Mouse (Mus musculus): ENCODE results near the gene Ffar2. TPM values are rescaled to one million over a fixed set of nuclear protein-coding genes. Genes with fewer than 3 reads are reported as not detected.

The Ffar2 gene
- polyA plus RNA-seq, 1 experiment from 2014 or later = 0.08 TPM

DNA sequence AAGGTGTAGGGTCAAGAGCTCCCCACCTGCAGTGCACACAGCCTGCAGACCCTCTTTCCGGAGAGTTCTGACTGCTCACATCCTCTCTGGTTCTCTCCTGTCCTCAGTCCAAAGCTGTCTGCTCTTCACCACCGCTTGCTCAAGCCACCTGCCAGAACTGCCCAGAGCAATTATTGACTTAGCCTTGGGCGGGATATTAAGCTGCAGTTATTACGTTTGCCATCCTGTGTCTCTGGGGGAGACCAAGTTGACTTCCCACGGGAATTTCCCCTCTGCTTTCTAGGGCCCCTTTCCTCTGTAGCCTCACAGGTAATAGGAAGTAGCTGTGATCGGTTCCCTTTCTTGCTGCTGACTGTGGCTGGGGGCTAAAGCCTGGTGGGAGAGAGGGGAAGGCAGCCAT lies 3.4 kb downstream of the Ffar2 start:
- Histone ChIP-seq H3K27me3 (replicated peaks) (no peaks in the 10 kb centered on the region), H3K4me1 (no peaks in the 10 kb centered on the region), H3K9me3 (no peaks in the 10 kb centered on the region), H3K36me3 (no peaks in the 10 kb centered on the region), H3K9ac (no peak overlapping the region), H3K4me3 (no peak overlapping the region), H3K27ac (no peak overlapping the region), H3K4me2 (replicated peaks) (no peak overlapping the region)
- ATAC-seq (ENCODE audit: low FRiP score, low read depth) = no peak
- WGBS = 75% methylated on average over 6 of the region's 6 CpGs

DNA sequence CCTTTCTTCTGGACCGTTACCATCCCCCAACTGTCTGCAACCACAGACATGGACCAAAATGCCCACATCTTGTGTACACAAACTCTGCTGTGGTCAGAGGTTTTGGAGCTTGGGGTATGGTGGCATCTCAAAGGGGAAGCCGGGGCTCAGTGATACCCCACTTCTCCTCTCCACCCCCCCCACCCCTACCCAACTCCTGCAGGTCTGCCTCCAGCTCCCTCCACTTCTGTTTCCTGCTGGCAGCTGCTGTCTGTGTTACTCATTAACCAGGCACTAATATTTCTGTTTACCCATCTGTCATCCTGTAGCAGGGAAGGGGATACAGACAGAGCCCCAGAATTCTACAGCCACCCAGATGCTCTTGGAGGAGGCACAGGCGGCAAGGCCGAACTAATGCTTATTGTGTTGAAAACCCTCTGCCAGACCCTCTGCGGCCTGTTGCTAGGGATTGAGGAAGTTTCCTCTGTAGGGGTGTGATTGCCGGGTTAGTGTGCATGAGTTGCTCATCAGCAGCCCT lies 11.2 kb downstream of the Ffar2 start:
- H3K4me1 ChIP-seq = no peaks in the 10 kb centered on the region
- no peak overlapping the region for H3K27ac ChIP-seq
- no peak overlapping the region for H3K4me2 ChIP-seq (replicated peaks)
- H3K4me3 ChIP-seq = no peak overlapping the region
- no peak for ATAC-seq (ENCODE audit: low FRiP score, low read depth)
- WGBS = 57% methylated on average over 6 of the region's 6 CpGs
- H3K27me3 ChIP-seq (replicated peaks) = no peaks in the 10 kb centered on the region
- H3K36me3 ChIP-seq = no peaks in the 10 kb centered on the region
- H3K9ac ChIP-seq = no peak overlapping the region
- H3K9me3 ChIP-seq = peaks cover 4% of the 10 kb centered on the region; the same call in 1 of the 2 replicates

DNA sequence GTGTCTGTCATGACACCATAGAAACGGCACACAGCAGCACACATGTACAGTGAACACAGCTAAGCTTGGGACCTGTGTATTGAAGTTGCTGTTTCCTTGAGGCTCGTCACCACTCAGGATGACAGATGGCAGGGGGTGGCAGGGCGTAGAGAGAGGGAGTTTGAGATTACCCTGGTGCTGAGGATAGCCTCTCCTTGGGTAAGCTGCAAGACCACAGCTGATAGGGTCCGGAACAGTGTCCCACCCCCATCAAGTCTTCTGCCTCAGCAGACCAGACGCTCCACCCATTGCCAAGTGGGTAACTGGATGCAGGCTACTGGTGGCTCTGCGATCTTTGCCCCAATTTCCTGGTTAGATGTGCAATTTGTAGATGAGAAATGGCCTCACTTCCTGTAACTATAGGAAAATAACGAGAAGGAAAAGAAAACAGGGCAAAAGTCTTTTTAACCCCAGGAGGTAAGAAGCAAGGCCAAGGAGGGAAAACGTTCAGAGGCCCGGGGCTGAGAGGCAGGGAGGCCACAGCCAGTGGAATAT lies 11.8 kb downstream of the Ffar2 start:
- Histone ChIP-seq H3K4me3 (no peak overlapping the region), H3K27ac (no peak overlapping the region), H3K4me1 (no peaks in the 10 kb centered on the region), H3K27me3 (replicated peaks) (no peaks in the 10 kb centered on the region), H3K36me3 (no peaks in the 10 kb centered on the region), H3K9ac (no peak overlapping the region), H3K9me3 (peaks cover 4% of the 10 kb centered on the region; the same call in 1 of the 2 replicates), H3K4me2 (replicated peaks) (no peak overlapping the region)
- ATAC-seq (ENCODE audit: low FRiP score, low read depth) = no peak
- 66% methylated on average over 9 of the region's 9 CpGs for WGBS

DNA sequence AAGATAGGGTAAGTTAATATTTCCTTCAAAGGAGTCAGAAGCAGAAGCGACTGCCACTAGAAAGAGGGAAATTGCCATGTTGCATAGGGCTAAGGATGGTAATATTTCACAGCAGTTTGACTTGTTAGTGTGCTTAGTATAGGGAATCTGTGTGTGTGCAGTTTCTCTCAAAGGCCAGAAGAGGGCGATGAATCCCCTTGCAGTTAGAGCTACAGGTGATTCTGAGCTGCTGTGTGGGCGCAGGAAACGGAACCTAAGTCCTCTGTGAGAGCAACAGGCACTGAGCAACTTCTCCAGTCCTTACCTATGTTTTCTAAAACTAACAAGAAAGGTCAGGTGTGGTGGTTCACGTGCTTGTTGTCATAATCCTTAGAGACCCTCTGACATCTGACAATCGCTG lies 13.3 kb downstream of the Ffar2 start:
- no peak overlapping the region for H3K4me3 ChIP-seq
- H3K27ac ChIP-seq = no peak overlapping the region
- no peaks in the 10 kb centered on the region for H3K4me1 ChIP-seq
- ATAC-seq (ENCODE audit: low FRiP score, low read depth) = no peak
- H3K27me3 ChIP-seq (replicated peaks) = no peaks in the 10 kb centered on the region
- peaks cover 4% of the 10 kb centered on the region; the same call in 1 of the 2 replicates for H3K9me3 ChIP-seq
- WGBS = 58% methylated on average over 6 of the region's 6 CpGs
- no peak overlapping the region for H3K4me2 ChIP-seq (replicated peaks)
- H3K9ac ChIP-seq = no peak overlapping the region
- no peaks in the 10 kb centered on the region for H3K36me3 ChIP-seq

DNA sequence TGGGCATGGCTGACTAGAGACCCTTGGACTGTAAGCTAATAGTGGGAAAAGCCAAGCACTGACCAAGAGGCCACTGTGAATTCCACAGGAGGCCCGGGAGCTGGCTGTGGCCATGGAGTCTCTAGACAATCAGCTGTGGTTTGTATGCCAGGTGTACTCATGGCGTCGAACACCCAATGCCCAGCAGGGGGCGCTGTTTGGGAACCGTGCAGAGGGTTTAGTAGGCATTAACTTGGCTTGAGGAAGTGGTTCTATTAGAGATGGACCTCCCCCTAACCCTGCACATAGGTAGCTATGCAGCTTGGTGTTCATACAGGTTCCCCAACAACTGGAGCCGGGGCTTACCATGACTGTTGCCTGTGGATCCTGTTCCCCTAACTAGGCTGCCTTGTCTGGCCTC lies 17.7 kb downstream of the Ffar2 start:
- no peaks in the 10 kb centered on the region for H3K4me1 ChIP-seq
- H3K4me2 ChIP-seq (replicated peaks) = no peak overlapping the region
- H3K36me3 ChIP-seq = no peaks in the 10 kb centered on the region
- no peak overlapping the region for H3K27ac ChIP-seq
- no peak overlapping the region for H3K4me3 ChIP-seq
- no peak for ATAC-seq (ENCODE audit: low FRiP score, low read depth)
- H3K9me3 ChIP-seq = peaks cover 10% of the 10 kb centered on the region; the same call in 1 of the 2 replicates
- 46% methylated on average over 6 of the region's 6 CpGs for WGBS
- no peak overlapping the region for H3K9ac ChIP-seq
- H3K27me3 ChIP-seq (replicated peaks) = no peaks in the 10 kb centered on the region

DNA sequence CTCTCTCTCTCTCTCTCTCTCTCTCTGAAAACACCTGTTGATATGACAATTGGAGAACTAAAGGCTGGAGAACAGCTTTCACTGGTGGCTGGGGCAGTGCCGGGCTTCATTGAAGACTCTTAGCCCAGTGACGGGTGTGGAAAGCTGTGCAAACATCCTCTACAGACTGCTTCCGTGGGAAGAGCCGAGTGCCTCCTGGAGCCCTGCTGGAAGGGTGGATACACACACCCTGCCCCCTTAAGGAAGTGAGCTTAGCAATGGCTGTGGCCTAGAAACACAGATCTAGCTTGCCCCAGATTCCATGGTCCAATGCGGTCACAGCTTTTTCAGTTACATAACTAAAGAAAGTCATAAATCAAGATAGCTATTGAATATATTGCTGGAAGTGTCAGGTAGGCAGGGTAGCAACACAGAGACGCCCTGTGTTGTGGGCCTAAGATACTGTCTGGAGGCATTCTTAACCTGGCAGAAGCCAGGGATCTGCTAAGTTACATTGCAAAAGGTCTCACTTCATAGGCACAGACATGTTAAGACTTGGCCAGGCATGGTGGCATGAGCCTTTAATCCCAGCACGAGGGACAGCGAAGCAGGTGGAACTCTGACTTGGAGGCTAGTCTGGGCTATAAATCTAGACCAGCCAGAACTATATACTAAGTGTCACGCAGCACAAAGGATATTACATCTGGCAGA lies 19.4 kb downstream of the Ffar2 start:
- no peak overlapping the region for H3K27ac ChIP-seq
- WGBS = 85% methylated on average over 9 of the region's 9 CpGs
- no peak for ATAC-seq (ENCODE audit: low FRiP score, low read depth)

GRCm38 (mm10) chr7:30803256-30803655 lies 20.3 kb downstream of the Ffar2 start:
- Histone ChIP-seq H3K9ac (no peak overlapping the region), H3K4me3 (no peak overlapping the region), H3K4me1 (no peaks in the 10 kb centered on the region), H3K27ac (no peak overlapping the region), H3K9me3 (peaks cover 14% of the 10 kb centered on the region; the same call in 1 of the 2 replicates), H3K4me2 (replicated peaks) (no peak overlapping the region), H3K36me3 (no peaks in the 10 kb centered on the region), H3K27me3 (replicated peaks) (no peaks in the 10 kb centered on the region)
- ATAC-seq (ENCODE audit: low FRiP score, low read depth) = no peak
- WGBS = 94% methylated on average over 3 of the region's 3 CpGs

More for the DNA sequence above, 19.4 kb downstream of the Ffar2 start:
- H3K27me3 ChIP-seq (replicated peaks) = no peaks in the 10 kb centered on the region
- H3K9me3 ChIP-seq = peaks cover 14% of the 10 kb centered on the region; the same call in 1 of the 2 replicates
- no peak overlapping the region for H3K9ac ChIP-seq
- no peak overlapping the region for H3K4me3 ChIP-seq
- H3K4me2 ChIP-seq (replicated peaks) = no peak overlapping the region
- H3K4me1 ChIP-seq = no peaks in the 10 kb centered on the region
- no peaks in the 10 kb centered on the region for H3K36me3 ChIP-seq

GRCm38 (mm10) chr7:30800653-30801052 lies 22.9 kb downstream of the Ffar2 start:
- H3K36me3 ChIP-seq = no peaks in the 10 kb centered on the region
- no peak overlapping the region for H3K27ac ChIP-seq
- no peak overlapping the region for H3K4me3 ChIP-seq
- no peak overlapping the region for H3K9ac ChIP-seq
- no peak for ATAC-seq (ENCODE audit: low FRiP score, low read depth)
- no peaks in the 10 kb centered on the region for H3K4me1 ChIP-seq
- no peaks in the 10 kb centered on the region for H3K27me3 ChIP-seq (replicated peaks)
- H3K9me3 ChIP-seq = peaks cover 14% of the 10 kb centered on the region; the same call in 1 of the 2 replicates
- no peak overlapping the region for H3K4me2 ChIP-seq (replicated peaks)

- no peaks in the 10 kb centered on the region for H3K27me3 ChIP-seq (replicated peaks)
- H3K9me3 ChIP-seq = peaks cover 8% of the 10 kb centered on the region; the same call in 1 of the 2 replicates
- no peak overlapping the region for H3K4me2 ChIP-seq (replicated peaks)
- no peak overlapping the region for H3K9ac ChIP-seq
- no peak overlapping the region for H3K27ac ChIP-seq
- 74% methylated on average over 1 of the region's 1 CpGs for WGBS
- no peak for ATAC-seq (ENCODE audit: low FRiP score, low read depth)
- no peaks in the 10 kb centered on the region for H3K4me1 ChIP-seq
- H3K36me3 ChIP-seq = no peaks in the 10 kb centered on the region
- no peak overlapping the region for H3K4me3 ChIP-seq
Measured at GRCm38 (mm10) chr7:30796790-30797189, 26.8 kb downstream of the Ffar2 start.

DNA sequence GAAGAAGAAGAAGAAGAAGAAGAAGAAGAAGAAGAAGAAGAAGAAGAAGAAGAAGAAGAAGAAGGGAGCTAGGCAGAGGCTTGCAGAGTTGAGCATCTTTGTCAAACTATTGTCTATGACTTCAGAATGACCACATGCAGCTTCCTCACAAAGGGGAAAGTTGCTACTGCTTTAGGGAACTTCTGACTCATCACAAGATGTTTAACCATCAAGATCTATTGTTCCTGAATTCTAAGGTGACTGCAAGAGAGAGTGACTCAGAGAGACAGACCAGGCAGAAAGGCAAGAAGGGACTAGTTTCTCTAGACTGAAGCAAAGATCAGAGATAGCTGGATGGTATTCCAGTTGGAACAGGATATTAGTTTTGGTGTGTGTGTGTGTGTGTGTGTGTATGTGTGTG lies 28.7 kb downstream of the Ffar2 start:
- Histone ChIP-seq H3K9me3 (peaks cover 5% of the 10 kb centered on the region; the same call in 1 of the 2 replicates), H3K4me1 (no peaks in the 10 kb centered on the region), H3K27ac (no peak overlapping the region), H3K9ac (no peak overlapping the region), H3K27me3 (replicated peaks) (no peaks in the 10 kb centered on the region), H3K36me3 (no peaks in the 10 kb centered on the region), H3K4me2 (replicated peaks) (no peak overlapping the region), H3K4me3 (no peak overlapping the region)
- no peak for ATAC-seq (ENCODE audit: low FRiP score, low read depth)

GRCm38 (mm10) chr7:30791921-30792320 lies 31.7 kb downstream of the Ffar2 start:
- Histone ChIP-seq H3K9ac (no peak overlapping the region), H3K36me3 (no peaks in the 10 kb centered on the region), H3K9me3 (no peaks in the 10 kb centered on the region), H3K4me3 (no peak overlapping the region), H3K4me2 (replicated peaks) (no peak overlapping the region), H3K4me1 (no peaks in the 10 kb centered on the region), H3K27ac (no peak overlapping the region), H3K27me3 (replicated peaks) (no peaks in the 10 kb centered on the region)
- ATAC-seq (ENCODE audit: low FRiP score, low read depth) = no peak
- WGBS = 32% methylated on average over 9 of the region's 9 CpGs

DNA sequence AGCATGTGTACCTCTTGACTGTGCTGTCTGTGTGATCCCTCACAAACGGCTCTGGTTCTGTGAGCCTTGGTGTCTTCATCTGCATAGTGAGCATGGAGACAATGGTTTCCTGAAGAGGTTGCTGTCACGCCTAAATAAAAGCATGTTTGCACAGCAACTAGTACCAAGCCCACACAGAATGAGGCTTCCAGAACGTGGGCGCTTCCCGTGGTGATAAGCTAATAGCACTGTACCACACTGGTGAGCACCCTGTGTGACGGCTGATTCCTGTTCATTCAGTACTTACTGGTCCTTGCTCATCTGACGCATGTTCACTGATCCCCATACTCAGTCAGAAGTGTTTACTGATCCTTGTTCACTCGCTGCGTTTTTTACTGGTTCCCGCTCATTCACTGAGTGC lies 33.4 kb downstream of the Ffar2 start:
- no peak for ATAC-seq (ENCODE audit: low FRiP score, low read depth)
- H3K4me3 ChIP-seq = no peak overlapping the region
- 78% methylated on average over 10 of the region's 10 CpGs for WGBS

More for the DNA sequence above, 33.4 kb downstream of the Ffar2 start:
- Histone ChIP-seq H3K9me3 (no peaks in the 10 kb centered on the region), H3K27me3 (replicated peaks) (no peaks in the 10 kb centered on the region), H3K4me1 (no peaks in the 10 kb centered on the region), H3K4me2 (replicated peaks) (no peak overlapping the region), H3K27ac (no peak overlapping the region), H3K9ac (no peak overlapping the region), H3K36me3 (no peaks in the 10 kb centered on the region)
